Mouse (Mus musculus): Measurements from ENCODE around the gene Tapbp. TPM values are rescaled to one million over a fixed set of nuclear protein-coding genes. Genes with fewer than 3 reads are reported as not detected.
"Not testable (repeated sequence)": the region's sequence is repeated elsewhere in the genome, so short reads cannot be mapped to it uniquely, and the experiment has no call there.

The Tapbp gene
- 10 to 100 TPM; 23.3 to 35.7 TPM for total RNA-seq (2021)
- long read RNA-seq, experiment 1, transcript Tapbp-206 (8 exons, 2,589 nt), result major isoform, 14 of 41 reads
- long read RNA-seq, experiment 1, transcript Tapbp-201 (8 exons, 2,898 nt), result minor isoform, 12 of 41 reads
- long read RNA-seq, experiment 1, partial matches to known transcripts, result 10 of 41 reads
- long read RNA-seq, experiment 1, other reads (novel, unspliced or antisense), result 4 of 41 reads
- long read RNA-seq, experiment 2, transcript Tapbp-206 (8 exons, 2,589 nt), result minor isoform, 9 of 41 reads
- long read RNA-seq, experiment 2, transcript Tapbp-201 (8 exons, 2,898 nt), result major isoform, 20 of 41 reads
- long read RNA-seq, experiment 2, partial matches to known transcripts, result 4 of 41 reads
- long read RNA-seq, experiment 2, other reads (novel, unspliced or antisense), result 7 of 41 reads

- peak; percentile 97 to 98 for DNase-seq (ENCODE audit: low spot score in 2 of 2)
- intact Hi-C loops (cut with DNase I), result no loop called here
Observed at GRCm38 (mm10) chr17:33915671-33916250, at the start of gene Tapbp, which contains the start of gene Zbtb22. TSS of gene Tapbp (plus strand) at chr17:33915899. TSS of gene Zbtb22 (plus strand) at chr17:33915904.

GRCm38 (mm10) chr17:33873537-33873936 is 42.2 kb upstream of the Tapbp start, which contains the start of gene Gm7029:
TSS of gene Gm7029 (plus strand) at chr17:33873837.
- DNase-seq (ENCODE audit: low spot score in 2 of 2); intact Hi-C loops (cut with DNase I): not testable (repeated sequence)

DNA sequence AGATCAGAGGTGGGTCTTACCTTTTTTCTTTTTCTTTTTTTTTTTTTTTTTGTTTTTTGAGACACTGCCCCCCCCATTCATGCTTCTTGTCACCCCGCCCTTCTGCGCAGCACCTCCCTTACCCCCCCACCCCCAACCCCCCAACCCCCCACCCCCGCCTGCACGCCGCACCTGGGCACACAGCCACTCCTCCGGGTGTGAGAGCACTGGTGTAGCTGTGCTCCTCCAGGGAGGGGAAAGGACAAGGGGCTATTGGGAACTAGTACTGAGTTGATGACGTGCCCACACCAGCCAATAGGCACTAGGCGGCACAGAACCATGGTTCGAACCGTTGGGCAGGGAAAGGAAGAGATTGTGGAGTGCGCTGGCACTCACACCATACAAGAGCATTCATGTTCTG is 41.3 kb upstream of the Tapbp start:
- intact Hi-C loops (cut with DNase I), result no loop called here
- no peak for DNase-seq (ENCODE audit: low spot score in 2 of 2)

GRCm38 (mm10) chr17:33875797-33876196 is 39.9 kb upstream of the Tapbp start:
- intact Hi-C loops (cut with DNase I); DNase-seq (ENCODE audit: low spot score in 2 of 2): not testable (repeated sequence)

DNA sequence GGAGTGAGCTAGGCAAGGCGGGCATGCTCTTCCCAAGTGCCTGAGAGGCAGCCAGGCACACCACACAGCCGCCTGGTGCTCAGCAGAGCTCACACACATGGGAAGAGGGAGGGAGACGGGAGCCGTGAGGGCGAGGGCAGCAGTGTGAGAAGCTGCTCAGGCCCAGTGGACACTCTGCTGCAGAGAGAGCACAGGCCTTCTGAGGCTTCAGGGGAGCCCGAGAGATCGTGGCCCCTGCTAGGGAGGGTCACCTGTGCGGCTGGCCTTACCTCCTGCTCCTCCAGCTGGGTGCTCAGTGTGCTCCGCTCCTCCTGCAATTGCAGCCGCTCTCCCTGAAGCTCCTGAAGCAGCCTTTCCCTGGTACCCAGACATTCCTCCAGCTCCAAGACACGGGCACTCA is 31.4 kb upstream of the Tapbp start:
- DNase-seq (ENCODE audit: low spot score in 2 of 2); intact Hi-C loops (cut with DNase I): not testable (repeated sequence)

- intact Hi-C loops (cut with DNase I), result not testable (repeated sequence)
Observed at GRCm38 (mm10) chr17:33887802-33888201, 27.9 kb upstream of the Tapbp start.

GRCm38 (mm10) chr17:33888230-33888629 is 27.5 kb upstream of the Tapbp start:
- DNase-seq (ENCODE audit: low spot score in 2 of 2); intact Hi-C loops (cut with DNase I): not testable (repeated sequence)

More at GRCm38 (mm10) chr17:33887802-33888201, 27.9 kb upstream of the Tapbp start:
- DNase-seq (ENCODE audit: low spot score in 2 of 2), result not testable (repeated sequence)

- DNase-seq (ENCODE audit: low spot score in 2 of 2); intact Hi-C loops (cut with DNase I): not testable (repeated sequence)
Observed at GRCm38 (mm10) chr17:33889941-33890532, 25.7 kb upstream of the Tapbp start.

DNA sequence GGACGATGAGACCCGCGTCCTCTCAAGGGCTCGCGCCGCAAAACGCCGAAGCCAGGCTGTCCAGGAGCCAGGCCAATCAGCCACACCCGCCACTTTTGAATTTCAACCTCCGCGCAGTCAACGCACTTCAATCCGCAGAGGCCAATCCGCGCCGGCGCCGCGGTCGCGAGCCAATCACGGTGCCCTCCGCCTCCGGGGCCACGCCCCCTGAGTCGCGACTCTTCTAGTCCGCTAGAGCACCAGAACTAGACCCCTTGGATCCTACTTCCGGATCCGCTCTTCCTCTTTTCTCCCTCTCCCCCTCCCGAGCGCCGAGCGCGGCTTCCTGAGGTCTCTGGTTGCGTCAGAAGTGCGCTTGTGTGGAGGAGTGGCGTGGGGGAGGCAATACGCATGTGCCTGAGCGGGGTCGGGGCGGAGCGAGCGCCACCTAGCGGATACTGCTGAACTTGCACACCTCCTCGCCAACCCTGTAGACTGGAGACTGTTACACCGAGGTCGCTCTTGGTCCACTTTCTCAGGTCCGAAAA is 25.1 kb upstream of the Tapbp start, which contains the start of gene Kifc1:
TSS of gene Kifc1 (minus strand) at position 129 of the 527 bp plus-strand sequence.
- intact Hi-C loops (cut with DNase I), result no loop called here
- DNase-seq (ENCODE audit: low spot score in 2 of 2), result peak; percentile 100

DNA sequence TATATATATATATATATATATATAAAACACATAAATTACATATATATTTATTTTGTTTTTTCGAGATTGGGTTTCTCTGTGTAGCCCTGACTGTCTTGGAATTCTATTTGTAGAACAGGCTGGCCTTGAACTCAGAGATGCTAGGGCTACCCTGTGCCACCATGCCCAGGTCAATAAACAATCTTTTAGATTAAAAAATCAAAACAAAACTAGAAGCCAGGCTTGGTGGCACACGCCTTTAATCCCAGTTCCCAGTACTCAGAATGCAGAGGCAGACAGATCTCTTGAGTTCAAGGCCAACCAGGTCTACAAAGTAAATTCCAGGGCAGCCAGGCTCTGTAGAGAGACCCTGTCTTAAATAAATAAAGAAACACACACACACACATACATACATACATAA is 24.3 kb upstream of the Tapbp start:
- intact Hi-C loops (cut with DNase I), result no loop called here
- no peak for DNase-seq (ENCODE audit: low spot score in 2 of 2)

- DNase-seq (ENCODE audit: low spot score in 2 of 2); intact Hi-C loops (cut with DNase I): not testable (repeated sequence)
Observed at GRCm38 (mm10) chr17:33891892-33892291, 23.8 kb upstream of the Tapbp start.

- intact Hi-C loops (cut with DNase I), result no loop called here
- no peak for DNase-seq (ENCODE audit: low spot score in 2 of 2)
Observed at GRCm38 (mm10) chr17:33892429-33892828, 23.3 kb upstream of the Tapbp start.

DNA sequence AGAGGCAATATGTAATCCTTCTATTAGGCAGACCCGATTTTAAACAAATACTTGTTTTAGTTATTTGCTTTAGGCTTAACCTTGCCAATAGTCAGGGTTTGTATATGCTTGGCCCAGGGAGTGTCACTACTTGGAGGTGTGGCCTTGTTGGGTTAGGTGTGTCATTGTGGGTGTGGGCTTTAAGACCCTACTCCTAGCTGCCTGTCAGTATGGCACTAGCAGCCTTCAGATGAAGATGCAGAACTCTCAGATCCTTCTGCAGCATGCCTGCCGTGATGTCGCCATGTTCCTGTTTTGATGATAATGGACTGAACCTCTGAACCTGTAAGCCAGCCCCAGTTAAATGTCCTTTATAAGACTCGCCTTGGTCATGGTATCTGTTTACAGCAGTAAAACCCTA is 22.7 kb upstream of the Tapbp start:
- intact Hi-C loops (cut with DNase I), result not testable (repeated sequence)

GRCm38 (mm10) chr17:33897114-33897794 is 18.4 kb upstream of the Tapbp start:
- intact Hi-C loops (cut with DNase I), result no loop called here
- no peak for DNase-seq (ENCODE audit: low spot score in 2 of 2)

More for the DNA sequence above, 22.7 kb upstream of the Tapbp start:
- DNase-seq (ENCODE audit: low spot score in 2 of 2), result not testable (repeated sequence)

- DNase-seq (ENCODE audit: low spot score in 2 of 2); intact Hi-C loops (cut with DNase I): not testable (repeated sequence)
Observed at GRCm38 (mm10) chr17:33898193-33898592, 17.5 kb upstream of the Tapbp start.

- intact Hi-C loops (cut with DNase I), result no loop called here
Observed at GRCm38 (mm10) chr17:33899642-33900041, 16.1 kb upstream of the Tapbp start.

GRCm38 (mm10) chr17:33900281-33900988 is 15.3 kb upstream of the Tapbp start:
- intact Hi-C loops (cut with DNase I), result no loop called here
- DNase-seq (ENCODE audit: low spot score in 2 of 2), result no peak

More at GRCm38 (mm10) chr17:33899642-33900041, 16.1 kb upstream of the Tapbp start:
- no peak for DNase-seq (ENCODE audit: low spot score in 2 of 2)

DNA sequence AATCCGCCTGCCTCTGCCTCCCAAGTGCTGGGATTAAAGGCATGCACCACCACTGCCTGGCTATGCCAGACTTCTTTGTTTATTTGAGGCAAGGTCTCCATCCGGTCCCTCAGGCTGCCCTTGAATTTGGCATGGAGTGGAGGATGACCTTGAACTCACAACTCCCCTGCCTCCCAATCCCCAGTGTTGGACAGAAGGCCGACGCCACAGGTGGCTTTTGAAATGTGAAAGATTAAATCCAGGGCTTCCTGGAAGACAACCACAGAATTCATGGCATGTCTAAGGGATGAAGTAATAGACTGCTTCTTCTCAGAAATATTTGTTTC is 14.7 kb upstream of the Tapbp start:
- intact Hi-C loops (cut with DNase I), result no loop called here
- no peak for DNase-seq (ENCODE audit: low spot score in 2 of 2)

DNA sequence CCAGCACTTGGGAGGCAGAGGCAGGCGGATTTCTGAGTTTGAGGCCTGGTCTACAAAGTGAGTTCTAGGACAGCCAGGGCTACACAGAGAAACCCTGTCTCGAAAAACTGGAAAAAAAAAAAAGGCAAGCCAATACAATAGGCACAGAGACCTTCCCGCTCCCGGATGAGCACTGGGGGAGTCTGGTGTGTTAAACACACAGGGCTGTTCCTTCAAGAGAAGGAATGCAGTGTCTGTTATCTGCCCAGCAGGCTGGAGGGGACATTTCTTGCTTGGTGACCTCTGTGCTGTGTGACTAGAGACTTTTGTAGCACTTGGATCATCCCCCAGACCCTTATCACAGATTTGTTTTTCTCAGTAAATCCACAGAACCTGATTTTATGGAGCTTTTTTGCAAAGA is 14.0 kb upstream of the Tapbp start:
- intact Hi-C loops (cut with DNase I), result no loop called here
- DNase-seq (ENCODE audit: low spot score in 2 of 2), result no peak

All from left cerebral cortex, postnatal 14 days (tissue).